Mouse (Mus musculus): ENCODE measurements at regions not wholly inside any gene's neighbourhood (a gene's known extent, or its start where the extent isn't known, plus 50 kb on each side); places are given as distances from the start of the nearest gene placed in this dataset.
A peak's percentile ranks its signal among the peaks of the same experiment; 100 is the strongest.

GRCm38 (mm10) chr2:169158760-169159159, 203.4 kb upstream of the Zfp64 start:
- no peak for DNase-seq (ENCODE audit: low spot score)
- TF ChIP-seq CTCF (IDR thresholded peaks at IDR 0.05; ENCODE audit: low read depth), result no peak

GRCm38 (mm10) chr2:169158005-169158673, 202.8 kb upstream of the Zfp64 start:
- 0 out of 2 replicates have a peak, but pooled peaks have one; percentile 40 for ATAC-seq
- Histone ChIP-seq H3K27ac (no peak overlapping the region), H3K4me1 (ENCODE audit: insufficient read depth, low read length) (peaks cover 5% of the 10 kb centered on the region; the same call in 1 of the 2 replicates)

More at GRCm38 (mm10) chr2:169158760-169159159, 203.4 kb upstream of the Zfp64 start:
- H3K27ac ChIP-seq, result no peak overlapping the region
- no peak for ATAC-seq
- H3K4me3 ChIP-seq (ENCODE audit: low read length), result no peak overlapping the region
- no peaks in the 10 kb centered on the region for H3K9me3 ChIP-seq (ENCODE audit: low read length)
- H3K36me3 ChIP-seq (ENCODE audit: insufficient read depth, low read length), result no peaks in the 10 kb centered on the region
- H3K4me2 ChIP-seq (ENCODE audit: low read depth, low read length), result peak overlapping the region; percentile 39
- H3K4me1 ChIP-seq (ENCODE audit: insufficient read depth, low read length), result peaks cover 5% of the 10 kb centered on the region; the same call in 1 of the 2 replicates
- H3K27me3 ChIP-seq (ENCODE audit: insufficient read depth, low read length), result no peaks in the 10 kb centered on the region
- WGBS, result 22% methylated on average over 11 of the region's 11 CpGs
- no peak overlapping the region for H3K9ac ChIP-seq (replicated peaks; ENCODE audit: low read length)

GRCm38 (mm10) chr2:169156908-169157307, 201.5 kb upstream of the Zfp64 start:
- Histone ChIP-seq H3K27me3 (ENCODE audit: insufficient read depth, low read length) (no peaks in the 10 kb centered on the region), H3K9me3 (ENCODE audit: low read length) (no peaks in the 10 kb centered on the region), H3K27ac (no peak overlapping the region), H3K4me1 (ENCODE audit: insufficient read depth, low read length) (peaks cover 5% of the 10 kb centered on the region; the same call in 1 of the 2 replicates), H3K9ac (replicated peaks; ENCODE audit: low read length) (no peak overlapping the region), H3K4me2 (ENCODE audit: low read depth, low read length) (no peak overlapping the region), H3K36me3 (ENCODE audit: insufficient read depth, low read length) (no peaks in the 10 kb centered on the region), H3K4me3 (ENCODE audit: low read length) (no peak overlapping the region)
- 66% methylated on average over 8 of the region's 8 CpGs for WGBS
- ATAC-seq (no peak), DNase-seq (ENCODE audit: low spot score) (no peak)
- no peak for TF ChIP-seq CTCF (IDR thresholded peaks at IDR 0.05; ENCODE audit: low read depth)

More at GRCm38 (mm10) chr2:169158005-169158673, 202.8 kb upstream of the Zfp64 start:
- Histone ChIP-seq H3K27me3 (ENCODE audit: insufficient read depth, low read length) (no peaks in the 10 kb centered on the region), H3K4me2 (ENCODE audit: low read depth, low read length) (peak overlapping the region; percentile 39), H3K9me3 (ENCODE audit: low read length) (no peaks in the 10 kb centered on the region), H3K36me3 (ENCODE audit: insufficient read depth, low read length) (no peaks in the 10 kb centered on the region), H3K9ac (replicated peaks; ENCODE audit: low read length) (no peak overlapping the region), H3K4me3 (ENCODE audit: low read length) (no peak overlapping the region)
- peak; percentile 62 for DNase-seq (ENCODE audit: low spot score)
- no peak for TF ChIP-seq CTCF (IDR thresholded peaks at IDR 0.05; ENCODE audit: low read depth)
- 44% methylated on average over 17 of the region's 17 CpGs for WGBS

- H3K9ac ChIP-seq (replicated peaks; ENCODE audit: low read length), result no peak overlapping the region
- TF ChIP-seq CTCF (IDR thresholded peaks at IDR 0.05; ENCODE audit: low read depth), result no peak
- H3K27me3 ChIP-seq (ENCODE audit: insufficient read depth, low read length), result no peaks in the 10 kb centered on the region
- no peak overlapping the region for H3K4me3 ChIP-seq (ENCODE audit: low read length)
- no peaks in the 10 kb centered on the region for H3K36me3 ChIP-seq (ENCODE audit: insufficient read depth, low read length)
- H3K4me2 ChIP-seq (ENCODE audit: low read depth, low read length), result no peak overlapping the region
- no peak for ATAC-seq
- 73% methylated on average over 12 of the region's 12 CpGs for WGBS
- no peaks in the 10 kb centered on the region for H3K9me3 ChIP-seq (ENCODE audit: low read length)
- DNase-seq (ENCODE audit: low spot score), result peak; percentile 35
- 0 out of 2 replicates have a peak, but pooled peaks cover 5% of the 10 kb centered on the region for H3K4me1 ChIP-seq (ENCODE audit: insufficient read depth, low read length)
- H3K27ac ChIP-seq, result no peak overlapping the region
Observed at GRCm38 (mm10) chr2:169154881-169155280, 199.5 kb upstream of the Zfp64 start.

- H3K4me1 ChIP-seq (ENCODE audit: insufficient read depth, low read length), result no peaks in the 10 kb centered on the region
- H3K4me2 ChIP-seq (ENCODE audit: low read depth, low read length), result no peak overlapping the region
- no peak for TF ChIP-seq CTCF (IDR thresholded peaks at IDR 0.05; ENCODE audit: low read depth)
- no peak overlapping the region for H3K9ac ChIP-seq (replicated peaks; ENCODE audit: low read length)
- ATAC-seq, result no peak
- no peaks in the 10 kb centered on the region for H3K27me3 ChIP-seq (ENCODE audit: insufficient read depth, low read length)
- no peak for DNase-seq (ENCODE audit: low spot score)
- no peaks in the 10 kb centered on the region for H3K9me3 ChIP-seq (ENCODE audit: low read length)
- no peak overlapping the region for H3K27ac ChIP-seq
- no peak overlapping the region for H3K4me3 ChIP-seq (ENCODE audit: low read length)
- H3K36me3 ChIP-seq (ENCODE audit: insufficient read depth, low read length), result no peaks in the 10 kb centered on the region
- WGBS, result 86% methylated on average over 7 of the region's 7 CpGs
Observed at GRCm38 (mm10) chr2:169147655-169148054, 192.3 kb upstream of the Zfp64 start.

GRCm38 (mm10) chr2:169142224-169142623, 186.8 kb upstream of the Zfp64 start:
- DNase-seq (ENCODE audit: low spot score), result no peak
- WGBS, result 81% methylated on average over 8 of the region's 8 CpGs
- H3K4me3 ChIP-seq (ENCODE audit: low read length), result no peak overlapping the region
- H3K4me2 ChIP-seq (ENCODE audit: low read depth, low read length), result no peak overlapping the region
- no peak for ATAC-seq
- no peaks in the 10 kb centered on the region for H3K9me3 ChIP-seq (ENCODE audit: low read length)
- H3K27ac ChIP-seq, result no peak overlapping the region
- no peaks in the 10 kb centered on the region for H3K27me3 ChIP-seq (ENCODE audit: insufficient read depth, low read length)
- H3K4me1 ChIP-seq (ENCODE audit: insufficient read depth, low read length), result no peaks in the 10 kb centered on the region
- H3K9ac ChIP-seq (replicated peaks; ENCODE audit: low read length), result no peak overlapping the region
- no peak for TF ChIP-seq CTCF (IDR thresholded peaks at IDR 0.05; ENCODE audit: low read depth)
- H3K36me3 ChIP-seq (ENCODE audit: insufficient read depth, low read length), result no peaks in the 10 kb centered on the region

GRCm38 (mm10) chr2:169133855-169134254, 178.5 kb upstream of the Zfp64 start:
- Histone ChIP-seq H3K27me3 (ENCODE audit: insufficient read depth, low read length) (no peaks in the 10 kb centered on the region), H3K27ac (no peak overlapping the region), H3K4me1 (ENCODE audit: insufficient read depth, low read length) (no peaks in the 10 kb centered on the region), H3K9me3 (ENCODE audit: low read length) (no peaks in the 10 kb centered on the region), H3K36me3 (ENCODE audit: insufficient read depth, low read length) (no peaks in the 10 kb centered on the region), H3K4me3 (ENCODE audit: low read length) (no peak overlapping the region), H3K9ac (replicated peaks; ENCODE audit: low read length) (no peak overlapping the region), H3K4me2 (ENCODE audit: low read depth, low read length) (no peak overlapping the region)
- no peak for TF ChIP-seq CTCF (IDR thresholded peaks at IDR 0.05; ENCODE audit: low read depth)
- DNase-seq (ENCODE audit: low spot score), result peak; percentile 17
- no peak for ATAC-seq
- WGBS, result 22% methylated on average over 15 of the region's 15 CpGs

All from hindbrain, postnatal 0 days (tissue).